Mouse (Mus musculus) stomach, embryonic 14.5 days (tissue): Measurements from ENCODE around the gene Fgd3. TPM values are rescaled to one million over a fixed set of nuclear protein-coding genes. Genes with fewer than 3 reads are reported as not detected.

Source experiments
- ATAC-seq: fragments of 200-750 bp; cut with Nextera tagmentation; 2 replicates; pipeline ENCODE4 v1.8.0; 2017; ENCODE audit warnings: low read depth, moderate TSS enrichment; ENCODE audit not compliant: insufficient number of reproducible peaks, insufficient read depth, low FRiP score
- H3K27ac ChIP-seq: fragments of 300-500 bp; sonication (generic); 2 replicates; pipeline ENCODE4 v1.5.1; 2014; ENCODE audit warnings: mild to moderate bottlenecking, low read length, moderate library complexity, mixed read lengths
- H3K27me3 ChIP-seq: fragments of 300-500 bp; sonication (generic); 2 replicates; pipeline ENCODE4 v1.6.1; 2014; ENCODE audit warnings: low read length, control low read depth, mixed read lengths; ENCODE audit not compliant: control insufficient read depth, insufficient read depth
- H3K36me3 ChIP-seq: fragments of 300-500 bp; sonication (generic); 2 replicates; pipeline ENCODE4 v1.6.1; 2014; ENCODE audit warnings: mild to moderate bottlenecking, control low read depth, low read length, moderate library complexity, mixed read lengths; ENCODE audit not compliant: control insufficient read depth, insufficient read depth
- H3K4me1 ChIP-seq: fragments of 300-500 bp; sonication (generic); 2 replicates; pipeline ENCODE4 v1.6.1; 2014; ENCODE audit warnings: low read length, control low read depth, mixed read lengths; ENCODE audit not compliant: control insufficient read depth, insufficient read depth
- H3K4me2 ChIP-seq: fragments of 300-500 bp; sonication (generic); replicated peaks from 2 replicates; pipeline ENCODE4 v1.6.1; 2014; ENCODE audit warnings: low read depth, low read length, control low read depth
- H3K4me3 ChIP-seq: fragments of 300-500 bp; sonication (generic); 2 replicates; pipeline ENCODE4 v1.5.1; 2014; ENCODE audit warnings: low read depth, low read length, control low read depth
- H3K9ac ChIP-seq: fragments of 300-500 bp; sonication (generic); replicated peaks from 2 replicates; pipeline ENCODE4 v1.6.1; 2014; ENCODE audit warnings: low read depth, mild to moderate bottlenecking, control low read depth, low read length, moderate library complexity, mixed read lengths
- H3K9me3 ChIP-seq: fragments of 300-500 bp; sonication (generic); 2 replicates; pipeline ENCODE4 v1.6.1; 2016; ENCODE audit warnings: low read depth, low read length, control low read depth; ENCODE audit not compliant: control insufficient read depth
- WGBS: fragments of 180-500 bp; shearing (Covaris S2); extraction: QIAGEN DNeasy Blood & Tissue Kit; methylation state at CpG from one replicate; pipeline ENCODE4 v1.1.7; 2014; 5-methylcytosine and 5-hydroxymethylcytosine counted together
- polyA plus RNA-seq: library from polyadenylated mRNA; unstranded; fragments of >200 nt; fragmentation: Nextera tagmentation; extraction: Ambion mirVana; gene quantifications from 2 replicates; pipeline ENCODE4 v1.2.1, GENCODE M21; 2014

Fgd3 gene
- polyA plus RNA-seq, 1 experiment from 2014 or later = 0.51 TPM

DNA sequence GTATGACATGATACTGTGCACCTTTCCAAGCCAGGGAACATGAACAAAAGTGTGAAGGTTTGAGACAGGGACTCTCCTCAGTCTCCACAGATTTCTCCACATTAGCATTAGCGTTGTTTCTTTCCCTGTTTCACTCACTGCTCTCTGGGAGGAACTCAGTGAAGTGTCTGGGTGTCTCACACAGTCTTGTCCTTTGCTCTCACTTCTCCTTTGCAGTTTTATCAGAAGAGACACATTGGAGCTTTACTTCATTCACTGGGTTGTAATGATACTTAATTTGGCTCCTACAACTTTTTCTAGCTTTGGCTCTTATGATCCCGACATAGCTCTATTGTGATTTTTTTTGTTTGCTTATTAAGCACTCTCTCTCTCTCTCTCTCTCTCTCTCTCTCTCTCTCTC, 28.4 kb upstream of the Fgd3 start:
- Histone ChIP-seq H3K36me3 (no peaks in the 10 kb centered on the region), H3K9ac (no peak overlapping the region), H3K4me2 (no peak overlapping the region), H3K9me3 (no peaks in the 10 kb centered on the region), H3K27me3 (no peaks in the 10 kb centered on the region), H3K4me1 (peaks cover 5% of the 10 kb centered on the region), H3K4me3 (no peak overlapping the region), H3K27ac (no peak overlapping the region)
- WGBS = 80% methylated on average over 2 of the region's 2 CpGs
- no peak for ATAC-seq

DNA sequence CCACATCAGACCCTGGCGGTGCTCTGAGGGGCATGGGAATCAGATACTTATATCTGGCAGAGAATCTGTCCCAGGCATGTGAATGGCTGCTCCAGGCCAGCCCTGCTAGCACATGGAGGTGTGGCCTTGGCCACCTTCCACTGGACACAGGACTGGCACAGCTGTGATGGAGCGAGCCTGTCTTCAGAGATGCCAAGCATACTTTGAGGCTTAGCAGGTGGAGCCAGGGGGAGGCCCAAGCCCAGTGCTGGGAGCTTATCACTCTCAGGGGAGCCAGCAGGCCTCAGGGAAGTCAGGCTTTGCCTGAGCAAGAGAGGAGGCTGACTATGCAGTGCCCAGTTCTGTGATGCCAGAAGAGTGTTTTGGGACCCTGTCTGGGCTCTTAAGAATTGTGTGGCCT, 25.4 kb upstream of the Fgd3 start:
- ATAC-seq = no peak
- H3K4me3 ChIP-seq = no peak overlapping the region
- H3K9me3 ChIP-seq = no peaks in the 10 kb centered on the region
- no peak overlapping the region for H3K9ac ChIP-seq
- H3K4me2 ChIP-seq = no peak overlapping the region
- H3K36me3 ChIP-seq = no peaks in the 10 kb centered on the region
- H3K27me3 ChIP-seq = no peaks in the 10 kb centered on the region
- WGBS = 60% methylated on average over 2 of the region's 2 CpGs
- H3K4me1 ChIP-seq = peaks cover 21% of the 10 kb centered on the region
- H3K27ac ChIP-seq = no peak overlapping the region

DNA sequence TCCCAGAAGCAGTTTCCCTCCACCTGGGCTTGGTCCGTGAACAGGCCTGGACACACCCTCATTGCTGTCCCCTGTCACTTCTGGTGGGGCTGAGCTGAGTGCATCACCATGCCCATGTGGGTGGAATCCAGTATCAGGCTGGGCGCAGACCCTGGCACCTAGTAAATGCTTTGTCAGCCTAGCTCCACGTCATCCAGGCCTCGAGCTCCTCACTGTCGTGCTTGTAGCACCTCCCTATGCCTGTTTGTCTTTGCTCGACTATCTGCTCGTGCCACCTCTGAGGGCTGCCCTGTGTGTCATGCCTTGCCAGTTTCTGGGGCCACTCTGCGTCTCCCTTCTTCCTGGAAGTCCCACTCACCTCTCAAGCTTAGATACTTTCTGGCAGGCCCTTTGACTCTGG, 24.5 kb upstream of the Fgd3 start:
- Histone ChIP-seq H3K9me3 (no peaks in the 10 kb centered on the region), H3K4me2 (no peak overlapping the region), H3K36me3 (no peaks in the 10 kb centered on the region), H3K9ac (no peak overlapping the region), H3K27me3 (no peaks in the 10 kb centered on the region), H3K27ac (no peak overlapping the region), H3K4me3 (no peak overlapping the region), H3K4me1 (peaks cover 25% of the 10 kb centered on the region)
- no peak for ATAC-seq
- WGBS = 83% methylated on average over 8 of the region's 8 CpGs

DNA sequence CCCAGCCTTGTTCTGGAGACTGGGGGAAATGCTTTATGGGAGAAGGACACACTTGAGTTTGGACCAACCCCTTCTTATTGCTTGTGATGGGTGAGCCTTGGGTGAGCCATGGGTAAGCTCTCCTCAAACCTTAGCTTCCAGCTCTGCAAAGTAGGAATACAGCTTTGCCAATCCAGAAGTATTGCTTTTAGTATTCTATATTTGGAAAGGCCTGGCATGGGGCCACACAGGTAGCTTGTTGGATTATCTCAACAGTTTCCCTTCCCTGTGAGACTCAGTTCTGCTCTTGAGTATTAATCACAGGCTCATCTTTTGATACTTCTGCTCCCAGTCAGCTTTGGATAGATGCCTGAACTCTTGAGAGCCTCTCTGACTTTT, 22.6 kb upstream of the Fgd3 start:
- H3K9ac ChIP-seq = no peak overlapping the region; the same call in 1 of the 2 replicates

DNA sequence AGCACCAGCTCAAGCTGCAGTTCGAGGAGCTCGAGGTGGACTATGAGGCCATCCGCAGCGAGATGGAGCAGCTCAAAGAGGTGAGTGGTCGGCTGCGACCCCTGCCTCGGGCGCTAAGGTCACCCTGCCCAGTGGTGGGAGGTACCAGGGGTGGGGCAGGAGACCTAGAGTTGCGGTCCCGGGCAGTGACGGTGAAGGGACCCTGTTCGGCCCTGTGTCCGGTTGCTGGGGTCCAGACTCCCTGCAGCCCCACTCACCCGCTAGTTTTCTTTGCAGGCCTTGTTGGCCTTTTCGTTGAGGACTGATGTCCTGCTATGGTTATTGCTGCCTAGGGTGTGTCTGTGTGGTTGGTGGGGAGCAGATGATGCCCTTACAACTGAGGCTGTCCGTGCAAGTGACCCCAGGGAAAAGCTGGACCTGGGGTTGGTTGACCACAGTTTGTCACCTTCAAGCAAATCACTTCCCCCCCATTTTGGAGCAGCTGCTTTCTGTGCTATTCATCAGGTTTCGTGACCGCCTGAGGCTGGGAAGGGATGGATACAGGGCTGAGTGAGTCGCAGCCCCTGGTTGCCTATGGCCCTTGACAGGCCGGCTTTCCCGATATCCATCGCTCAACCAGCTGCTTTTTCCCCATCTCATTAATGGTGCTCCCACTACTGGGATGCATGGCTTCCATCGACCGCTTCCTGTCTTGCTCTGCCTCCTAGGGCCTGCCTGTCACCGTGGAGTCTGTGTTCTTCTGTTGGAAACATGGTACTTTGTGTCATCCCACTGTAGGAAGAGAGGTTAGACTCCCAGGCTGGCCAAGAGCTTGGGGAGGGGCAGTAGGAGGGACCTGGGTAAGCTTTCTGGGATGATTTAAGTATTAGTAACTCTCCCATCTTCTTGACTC, 22.0 kb upstream of the Fgd3 start:
- peak overlapping the region; percentile 97 for H3K4me2 ChIP-seq
- H3K9ac ChIP-seq = peak overlapping the region; percentile 90
- no peaks in the 10 kb centered on the region for H3K36me3 ChIP-seq
- H3K27me3 ChIP-seq = no peaks in the 10 kb centered on the region
- ATAC-seq = peak; percentile 0; the same call in 1 of the 2 replicates
- peak overlapping the region; percentile 83 for H3K4me3 ChIP-seq
- H3K27ac ChIP-seq = 0 out of 2 replicates have a peak overlapping the region, but pooled peaks have one; percentile 23
- peaks cover 25% of the 10 kb centered on the region for H3K4me1 ChIP-seq
- H3K9me3 ChIP-seq = no peaks in the 10 kb centered on the region
- WGBS = 7% methylated on average over 25 of the region's 25 CpGs

More for the DNA sequence above, 22.6 kb upstream of the Fgd3 start:
- H3K4me3 ChIP-seq = peak overlapping the region; percentile 83; the same call in 1 of the 2 replicates
- no peaks in the 10 kb centered on the region for H3K27me3 ChIP-seq
- H3K27ac ChIP-seq = no peak overlapping the region
- H3K9me3 ChIP-seq = no peaks in the 10 kb centered on the region
- no peaks in the 10 kb centered on the region for H3K36me3 ChIP-seq
- H3K4me2 ChIP-seq = peak overlapping the region; percentile 97
- ATAC-seq = no peak
- H3K4me1 ChIP-seq = peaks cover 25% of the 10 kb centered on the region

DNA sequence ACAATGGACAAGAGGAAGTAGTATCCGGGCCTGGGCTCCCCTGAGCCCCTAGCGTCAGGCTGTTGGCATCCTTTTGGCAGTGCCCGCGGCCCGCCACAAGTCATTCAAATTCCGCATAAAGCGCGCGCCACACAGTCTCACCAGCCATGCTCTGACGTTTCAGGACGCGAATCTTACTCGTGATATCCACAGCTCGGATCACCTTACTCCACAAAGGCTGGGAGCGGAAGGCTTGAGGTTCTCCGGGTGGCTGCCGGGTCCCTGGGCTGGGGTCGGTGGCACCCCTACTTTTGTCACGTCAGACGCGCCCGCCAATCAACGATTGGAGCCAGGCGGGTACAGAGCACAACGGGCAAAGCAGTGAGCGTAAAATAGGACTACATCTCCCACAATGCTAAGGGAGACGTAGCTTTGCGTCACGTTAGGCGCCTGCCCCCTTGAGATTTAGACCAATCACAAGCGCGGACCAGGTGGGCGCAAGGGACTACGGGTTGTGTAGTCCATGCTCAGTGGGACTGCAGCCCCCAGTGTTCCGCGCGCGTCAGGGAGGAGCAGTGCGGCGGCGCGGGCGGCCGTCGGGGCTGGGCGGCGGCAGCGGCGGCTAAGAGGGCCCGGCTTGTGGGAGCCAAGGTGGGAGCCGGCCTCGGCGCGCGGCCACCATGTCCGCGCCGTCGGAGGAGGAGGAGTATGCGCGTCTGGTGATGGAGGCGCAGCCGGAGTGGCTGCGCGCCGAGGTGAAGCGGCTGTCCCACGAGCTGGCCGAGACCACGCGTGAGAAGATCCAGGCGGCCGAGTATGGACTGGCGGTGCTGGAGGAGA, 21.1 kb upstream of the Fgd3 start, which contains the start of gene Bicd2:
TSS of gene Bicd2 (plus strand) at position 574 of the 819 bp plus-strand sequence.
- WGBS = under 1% methylated on average over 74 of the region's 74 CpGs
- Histone ChIP-seq H3K4me3 (peak within 1 kb of the TSS; percentile 83), H3K9ac (peak within 1 kb of the TSS; percentile 90), H3K4me1 (peaks cover 25% of the 10 kb centered on the region), H3K36me3 (no peaks in the 10 kb centered on the region), H3K27me3 (no peaks in the 10 kb centered on the region), H3K4me2 (peak within 1 kb of the TSS; percentile 97), H3K27ac (peak within 1 kb of the TSS; percentile 33; the same call in 1 of the 2 replicates), H3K9me3 (no peaks in the 10 kb centered on the region)
- ATAC-seq = peak; percentile 99

DNA sequence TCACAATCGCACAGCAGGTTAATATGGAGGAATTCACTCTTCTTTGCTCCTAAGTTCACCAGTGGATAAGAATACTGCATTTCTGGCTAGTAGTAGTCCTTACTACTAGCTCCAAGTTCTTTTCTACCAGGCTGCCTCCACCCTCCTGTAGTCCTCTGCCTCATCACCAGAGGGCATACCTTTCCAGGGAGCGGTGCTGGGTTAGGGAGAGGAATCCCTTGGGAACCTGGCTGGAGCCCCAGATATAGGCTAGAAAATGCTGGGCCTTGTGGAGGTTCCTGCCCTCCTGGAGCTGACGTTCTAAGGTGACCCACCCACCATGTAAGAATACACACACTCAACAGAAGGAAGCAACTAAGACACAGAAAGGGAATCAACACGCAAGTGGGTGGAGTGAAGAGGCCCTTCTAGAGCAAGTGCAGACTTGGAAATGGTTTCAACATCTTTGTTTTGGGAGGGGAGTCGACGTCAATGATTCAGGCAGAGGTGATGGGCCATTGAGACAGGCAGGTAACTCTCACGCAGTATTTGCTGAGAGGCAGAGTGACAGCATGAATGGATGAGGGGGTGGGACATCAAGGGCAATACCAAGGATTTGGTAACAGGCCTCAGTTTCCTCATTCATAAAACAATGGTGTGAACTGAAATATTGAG, 18.9 kb upstream of the Fgd3 start:
- no peak overlapping the region for H3K4me2 ChIP-seq
- H3K4me1 ChIP-seq = peaks cover 22% of the 10 kb centered on the region
- no peak for ATAC-seq
- no peaks in the 10 kb centered on the region for H3K27me3 ChIP-seq
- WGBS = 70% methylated on average over 7 of the region's 7 CpGs
- no peak overlapping the region for H3K9ac ChIP-seq
- no peaks in the 10 kb centered on the region for H3K36me3 ChIP-seq
- H3K27ac ChIP-seq = no peak overlapping the region
- H3K9me3 ChIP-seq = no peaks in the 10 kb centered on the region
- H3K4me3 ChIP-seq = no peak overlapping the region
